Mouse (Mus musculus) olfactory bulb, adult 2 months (tissue): ENCODE data around the gene Prss41. TPM values are rescaled to one million over a fixed set of nuclear protein-coding genes. Genes with fewer than 3 reads are reported as not detected.

Source experiments
- H3K27ac ChIP-seq: fragments of 200-500 bp; 2 replicates; pipeline ENCODE4 v1.5.1; 2012; ENCODE audit warnings: low read depth, low read length; ENCODE audit not compliant: insufficient read depth
- H3K4me1 ChIP-seq: fragments of 200-500 bp; 2 replicates; pipeline ENCODE4 v1.6.1; 2012; ENCODE audit warnings: low read length; ENCODE audit not compliant: control insufficient read depth, insufficient read depth
- H3K4me3 ChIP-seq: fragments of 200-500 bp; 2 replicates; pipeline ENCODE4 v1.5.1; 2012; ENCODE audit warnings: mild to moderate bottlenecking, low read depth, low read length, moderate library complexity; ENCODE audit not compliant: insufficient read depth
- CTCF ChIP-seq: fragments of 200-500 bp; IDR thresholded peaks from 2 replicates; pipeline ENCODE4 v1.5.1; 2012; ENCODE audit warnings: low read depth, mild to moderate bottlenecking, low read length, moderate library complexity; ENCODE audit not compliant: insufficient read depth
- POLR2A ChIP-seq: fragments of 200-500 bp; IDR thresholded peaks from 2 replicates; pipeline ENCODE4 v1.6.1; 2012; ENCODE audit warnings: mild to moderate bottlenecking, low read depth, low read length, moderate library complexity; ENCODE audit not compliant: insufficient read depth
- WGBS: fragments of 180-500 bp; shearing (Covaris S2); methylation state at CpG from one replicate; pipeline ENCODE4 v1.1.7; 2018; 5-methylcytosine and 5-hydroxymethylcytosine counted together
- polyA plus RNA-seq: library from polyadenylated mRNA; stranded (reverse); fragments of >200 nt; gene quantifications from 2 replicates; pipeline ENCODE4 v1.2.4, GENCODE M21; 2012; ENCODE audit warnings: low replicate concordance; ENCODE audit not compliant: missing spikeins, insufficient read depth, insufficient read length

Gene Prss41
- polyA plus RNA-seq, 1 experiment: not detected

DNA sequence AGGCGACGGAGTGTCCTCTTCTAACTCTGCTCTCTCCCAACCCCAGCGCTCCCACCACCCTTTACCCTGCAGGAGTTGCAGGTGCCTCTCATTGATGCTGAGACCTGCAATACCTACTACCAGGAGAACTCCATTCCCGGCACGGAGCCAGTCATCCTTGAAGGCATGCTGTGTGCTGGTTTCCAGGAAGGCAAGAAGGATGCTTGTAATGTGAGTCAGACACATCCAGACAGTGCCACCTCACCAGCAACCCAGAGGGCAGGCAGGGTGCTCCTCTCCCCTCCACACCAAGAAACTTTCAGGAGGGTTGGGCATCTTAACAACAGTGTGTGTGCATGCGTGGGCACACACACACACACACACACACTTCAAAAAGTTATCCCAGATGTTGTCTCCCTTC lies 13.2 kb upstream of the Prss41 start:
- H3K4me1 ChIP-seq: no peaks in the 10 kb centered on the region
- no peak overlapping the region for H3K4me3 ChIP-seq
- H3K27ac ChIP-seq: no peak overlapping the region
- no peak for TF ChIP-seq CTCF
- TF ChIP-seq POLR2A: no peak
- WGBS: 90% methylated on average over 6 of the region's 6 CpGs

DNA sequence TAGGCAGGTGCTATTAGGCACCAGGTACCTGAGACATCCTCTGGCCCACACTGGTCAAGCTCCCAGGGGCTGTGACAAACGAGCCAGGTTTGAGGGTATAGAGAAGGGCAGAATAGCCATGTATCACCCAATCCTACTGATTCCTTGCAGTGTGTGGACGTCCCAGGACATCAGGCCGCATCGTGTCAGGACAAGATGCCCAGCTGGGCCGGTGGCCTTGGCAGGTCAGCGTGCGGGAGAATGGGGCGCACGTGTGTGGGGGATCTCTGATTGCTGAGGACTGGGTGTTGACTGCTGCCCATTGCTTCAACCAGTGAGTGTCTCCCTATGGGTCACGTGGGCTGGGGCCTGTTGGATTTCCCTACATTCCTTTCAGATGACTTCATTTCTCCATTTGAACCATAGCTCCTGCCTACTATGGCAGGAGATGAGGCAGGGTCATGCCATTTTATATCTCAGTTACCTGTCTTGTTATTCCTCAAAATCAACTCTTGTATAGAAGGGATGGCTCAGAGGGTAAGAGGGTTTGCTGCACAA lies 10.3 kb upstream of the Prss41 start:
- Histone ChIP-seq H3K27ac (no peak overlapping the region), H3K4me3 (no peak overlapping the region), H3K4me1 (no peaks in the 10 kb centered on the region)
- WGBS: 90% methylated on average over 10 of the region's 10 CpGs
- TF ChIP-seq CTCF: no peak
- TF ChIP-seq POLR2A: no peak

DNA sequence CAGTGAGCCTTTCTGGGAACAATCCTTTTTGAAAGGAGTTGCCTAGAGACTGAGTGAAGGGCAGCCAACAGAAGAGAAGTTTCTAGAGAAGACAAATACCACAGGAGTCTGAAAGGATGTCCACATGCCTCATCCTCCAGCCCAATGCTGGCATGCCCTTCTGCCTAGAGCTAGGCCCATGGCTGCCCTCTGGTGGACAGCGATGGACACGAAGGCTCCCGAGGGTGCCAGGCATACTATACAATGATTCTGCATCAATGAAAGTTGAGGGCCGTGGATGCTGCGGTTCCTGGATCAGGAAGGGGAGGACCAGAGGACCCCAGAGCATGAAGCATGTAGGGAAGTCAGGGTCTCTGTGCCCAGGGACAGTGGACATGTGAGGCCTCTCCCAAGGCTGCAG lies 9.3 kb upstream of the Prss41 start:
- Histone ChIP-seq H3K27ac (no peak overlapping the region), H3K4me1 (no peaks in the 10 kb centered on the region), H3K4me3 (no peak overlapping the region)
- TF ChIP-seq CTCF: no peak
- TF ChIP-seq POLR2A: no peak
- WGBS: 29% methylated on average over 5 of the region's 5 CpGs

DNA sequence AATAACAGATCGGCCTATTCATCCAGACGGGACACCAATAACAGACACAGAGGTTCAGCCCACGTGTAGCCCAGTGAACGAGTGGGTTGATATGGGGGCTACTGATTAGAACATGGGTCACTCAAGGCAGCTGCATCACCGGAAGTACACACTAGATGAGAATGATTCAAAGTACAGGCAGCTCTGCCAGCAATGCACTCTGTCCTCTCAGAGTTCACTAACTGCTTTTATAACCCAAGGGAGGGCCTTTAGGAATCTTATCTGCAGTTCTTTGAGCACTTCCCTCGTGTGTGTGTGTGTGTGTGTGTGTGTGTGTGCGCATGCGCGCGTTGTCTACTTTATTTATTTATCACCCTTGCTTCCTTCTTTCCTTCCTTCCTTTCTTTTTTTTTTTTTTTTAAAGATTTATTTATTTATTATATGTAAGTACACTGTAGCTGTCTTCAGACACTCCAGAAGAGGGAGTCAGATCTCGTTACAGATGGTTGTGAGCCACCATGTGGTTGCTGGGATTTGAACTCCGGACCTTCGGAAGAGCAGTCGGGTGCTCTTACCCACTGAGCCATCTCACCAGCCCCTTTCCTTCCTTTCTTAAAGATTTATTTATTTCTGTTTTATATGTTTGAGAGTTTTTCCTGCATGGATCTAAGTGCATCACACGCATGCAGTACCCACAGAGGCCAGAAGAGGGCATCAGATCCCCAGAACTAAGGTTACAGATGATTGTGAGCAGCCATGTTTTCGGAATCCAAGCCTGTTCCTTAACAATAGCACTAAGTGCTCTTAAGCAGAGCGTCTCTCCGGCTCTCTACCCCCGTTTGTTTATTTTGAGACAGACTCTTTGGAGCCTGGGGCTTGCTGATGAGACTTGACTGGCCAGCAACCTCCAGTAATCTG lies 7.1 kb upstream of the Prss41 start:
- no peak for TF ChIP-seq POLR2A
- TF ChIP-seq CTCF: no peak
- WGBS: 46% methylated on average over 19 of the region's 19 CpGs
- Histone ChIP-seq H3K4me1 (no peaks in the 10 kb centered on the region), H3K4me3 (no peak overlapping the region), H3K27ac (no peak overlapping the region)

DNA sequence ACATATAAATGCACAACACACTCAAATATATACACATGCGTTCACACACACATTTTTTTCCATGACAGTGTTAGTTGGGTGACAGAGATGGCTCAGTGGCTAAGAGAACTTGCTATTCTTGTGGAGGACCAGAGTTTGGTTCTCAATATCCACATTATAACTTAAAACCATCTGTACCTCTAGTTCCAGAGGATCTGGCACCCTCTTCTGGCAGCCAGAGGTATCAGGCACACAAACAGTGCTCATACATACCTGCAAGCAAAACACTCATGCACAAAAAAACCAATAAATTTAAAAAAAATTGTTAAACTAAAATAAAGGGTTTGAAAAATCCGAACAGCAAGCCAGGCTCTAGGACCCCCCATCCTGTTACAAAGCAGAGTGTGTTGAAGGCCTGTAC lies 6.1 kb upstream of the Prss41 start:
- TF ChIP-seq POLR2A (no peak), CTCF (no peak)
- Histone ChIP-seq H3K4me1 (no peaks in the 10 kb centered on the region), H3K27ac (no peak overlapping the region), H3K4me3 (no peak overlapping the region)
- 69% methylated on average over 2 of the region's 2 CpGs for WGBS

DNA sequence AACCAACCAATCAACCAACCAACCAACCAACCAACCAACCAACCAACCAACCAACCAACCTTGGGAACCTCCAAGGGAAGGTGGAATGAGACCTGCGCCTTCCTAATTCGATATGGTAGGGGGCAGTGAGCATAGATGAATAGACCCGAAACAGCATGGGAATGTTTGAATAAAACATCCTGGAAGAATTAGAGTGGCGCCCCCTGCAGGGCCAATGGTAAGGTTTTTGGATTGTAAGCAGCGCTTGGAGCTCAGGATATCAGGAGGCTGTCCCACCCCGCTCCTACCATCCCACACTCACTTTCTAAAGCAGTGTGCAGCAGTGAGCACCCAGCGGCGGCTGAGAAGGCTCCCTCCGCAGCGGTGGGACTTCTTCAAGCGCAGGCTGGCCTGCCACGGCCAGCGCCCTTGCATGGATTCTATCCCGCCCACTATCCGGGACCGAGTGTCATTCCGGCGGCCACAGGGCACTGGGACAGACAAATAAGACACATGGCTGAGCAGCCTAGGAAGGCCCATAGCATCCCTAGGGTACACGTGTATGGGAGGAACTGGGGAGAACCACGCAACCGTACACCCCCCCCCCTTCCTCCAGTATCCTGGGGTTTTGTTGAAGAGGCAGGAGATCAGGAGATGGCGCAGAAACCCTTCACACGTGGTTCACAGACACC lies 696 bp downstream of the Prss41 start:
- H3K27ac ChIP-seq: no peak overlapping the region
- no peak for TF ChIP-seq CTCF
- TF ChIP-seq POLR2A: no peak
- H3K4me1 ChIP-seq: peaks cover 8% of the 10 kb centered on the region
- H3K4me3 ChIP-seq: no peak overlapping the region
- WGBS: 51% methylated on average over 23 of the region's 23 CpGs

DNA sequence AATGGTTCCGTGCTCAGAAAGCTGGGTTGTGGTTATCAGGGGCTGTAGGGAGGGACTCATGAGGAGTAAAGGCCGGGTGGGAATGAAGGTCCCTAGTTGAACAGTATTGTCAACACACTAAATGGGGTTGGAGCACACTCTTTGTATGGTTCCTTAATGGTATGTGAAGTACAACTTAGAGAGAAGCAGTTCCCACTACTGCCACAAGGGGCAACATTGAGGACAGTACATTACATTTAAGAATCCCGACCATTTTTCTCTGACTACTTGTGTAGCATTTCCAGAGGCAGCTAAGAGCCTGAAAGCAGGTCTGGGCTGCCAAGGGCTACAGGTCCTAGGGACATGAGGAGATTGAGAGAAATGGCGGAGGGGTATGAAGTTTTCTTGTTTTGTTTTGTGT lies 2.8 kb downstream of the Prss41 start:
- Histone ChIP-seq H3K27ac (no peak overlapping the region), H3K4me3 (no peak overlapping the region), H3K4me1 (peaks cover 8% of the 10 kb centered on the region)
- no peak for TF ChIP-seq POLR2A
- no peak for TF ChIP-seq CTCF
- WGBS: 29% methylated on average over 4 of the region's 4 CpGs

DNA sequence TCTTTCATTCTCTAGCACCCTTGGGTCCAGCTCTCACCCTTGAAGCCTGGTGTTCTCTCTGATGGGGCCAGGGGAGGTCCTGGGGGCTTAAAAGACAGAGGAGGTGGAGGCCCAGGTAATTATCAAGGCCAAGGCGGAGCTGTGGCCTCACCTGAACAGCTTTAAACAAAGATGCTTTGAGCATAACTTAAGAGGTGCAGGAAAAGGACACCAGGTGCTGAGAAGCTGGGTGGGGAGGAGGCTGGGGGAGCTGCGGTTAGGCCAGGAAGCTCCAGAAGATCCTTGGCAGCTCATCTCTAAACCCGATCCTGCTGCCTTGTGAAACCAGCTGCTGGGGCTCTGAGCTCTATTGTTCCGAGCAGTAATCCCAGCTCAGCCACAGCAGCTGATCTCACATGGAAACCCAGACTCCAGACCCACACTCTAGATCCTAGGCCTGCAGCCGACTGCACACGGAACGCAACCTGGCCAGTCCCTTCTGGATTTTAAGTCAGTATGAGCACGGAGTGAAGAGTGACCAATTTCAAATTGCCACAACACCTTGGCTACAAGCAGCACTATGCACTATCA lies 7.9 kb downstream of the Prss41 start, which contains the start of gene Prss33:
Gene Prss33 (minus strand): TSS at position 51 of the 570 bp plus-strand sequence.
- H3K4me1 ChIP-seq: no peaks in the 10 kb centered on the region
- H3K27ac ChIP-seq: no peak within 1 kb of the TSS
- no peak within 1 kb of the TSS for H3K4me3 ChIP-seq
- WGBS: 75% methylated on average over 8 of the region's 8 CpGs
- TF ChIP-seq CTCF: no peak
- no peak for TF ChIP-seq POLR2A

DNA sequence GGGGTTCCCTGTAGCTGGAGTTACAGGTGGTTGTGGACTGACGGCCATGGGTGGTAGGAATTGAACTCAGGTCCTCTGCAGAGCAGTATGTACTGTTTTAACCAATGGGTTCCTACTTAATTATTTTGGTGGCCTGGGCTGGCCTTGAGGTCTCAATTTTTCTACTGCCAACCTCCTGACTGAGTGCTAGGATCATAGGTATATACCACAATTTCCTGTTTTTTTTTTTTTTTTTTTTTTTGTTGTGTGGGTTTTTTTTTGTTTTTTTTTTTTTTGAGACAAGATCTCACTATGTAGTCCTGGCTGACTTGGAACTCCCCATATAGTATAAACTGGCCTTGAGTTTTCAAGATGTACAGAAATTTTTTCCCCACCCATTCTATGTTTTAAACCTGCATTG lies 12.8 kb downstream of the Prss41 start:
- WGBS: 97% methylated on average over 1 of the region's 1 CpGs
- TF ChIP-seq CTCF (no peak), POLR2A (no peak)
- H3K27ac ChIP-seq: no peak overlapping the region
- peaks cover 3% of the 10 kb centered on the region for H3K4me1 ChIP-seq
- H3K4me3 ChIP-seq: no peak overlapping the region

DNA sequence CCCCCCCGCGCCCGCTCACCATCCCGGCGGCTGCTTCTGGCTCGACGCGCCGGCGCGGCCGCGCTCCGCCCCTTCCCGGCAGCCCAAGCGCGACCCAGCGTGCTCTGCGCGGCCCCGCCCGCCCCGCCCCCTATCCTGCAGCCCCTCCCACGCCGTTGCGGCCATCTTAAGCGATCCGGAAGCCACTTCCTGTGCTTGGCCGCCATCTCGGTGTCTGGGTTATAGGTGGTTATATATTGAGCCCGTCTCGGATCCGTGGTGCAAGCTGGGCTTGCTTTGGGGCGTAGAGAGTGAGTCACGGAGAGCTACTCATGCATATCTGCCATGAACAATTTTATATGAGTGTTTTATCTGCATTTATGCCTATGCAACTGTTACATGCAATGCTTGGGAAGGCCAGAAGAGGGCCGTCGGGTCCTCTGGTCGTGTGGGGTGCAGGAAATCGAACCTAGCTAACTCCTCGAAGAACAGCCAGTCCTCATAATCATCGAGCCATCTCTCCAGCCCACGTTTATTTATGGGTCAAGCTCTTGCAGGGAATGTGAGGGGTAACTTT lies 14.8 kb downstream of the Prss41 start, which contains the start of gene Elob:
Gene Elob (minus strand): TSS at position 73 of the 556 bp plus-strand sequence.
- Histone ChIP-seq H3K4me3 (peak within 1 kb of the TSS; percentile 73), H3K4me1 (peaks cover 3% of the 10 kb centered on the region), H3K27ac (peak within 1 kb of the TSS; percentile 98)
- TF ChIP-seq CTCF (peak; percentile 73; the same call in 1 of the 2 replicates), POLR2A (peak; percentile 31; the same call in 1 of the 2 replicates)
- under 1% methylated on average over 36 of the region's 42 CpGs for WGBS
